Mouse (Mus musculus): ENCODE measurements around the gene Klf13. TPM values are rescaled to one million over a fixed set of nuclear protein-coding genes. Genes with fewer than 3 reads are reported as not detected.

The Klf13 gene
- polyA plus RNA-seq, 1 experiment from 2014 or later: 23.0 TPM

DNA sequence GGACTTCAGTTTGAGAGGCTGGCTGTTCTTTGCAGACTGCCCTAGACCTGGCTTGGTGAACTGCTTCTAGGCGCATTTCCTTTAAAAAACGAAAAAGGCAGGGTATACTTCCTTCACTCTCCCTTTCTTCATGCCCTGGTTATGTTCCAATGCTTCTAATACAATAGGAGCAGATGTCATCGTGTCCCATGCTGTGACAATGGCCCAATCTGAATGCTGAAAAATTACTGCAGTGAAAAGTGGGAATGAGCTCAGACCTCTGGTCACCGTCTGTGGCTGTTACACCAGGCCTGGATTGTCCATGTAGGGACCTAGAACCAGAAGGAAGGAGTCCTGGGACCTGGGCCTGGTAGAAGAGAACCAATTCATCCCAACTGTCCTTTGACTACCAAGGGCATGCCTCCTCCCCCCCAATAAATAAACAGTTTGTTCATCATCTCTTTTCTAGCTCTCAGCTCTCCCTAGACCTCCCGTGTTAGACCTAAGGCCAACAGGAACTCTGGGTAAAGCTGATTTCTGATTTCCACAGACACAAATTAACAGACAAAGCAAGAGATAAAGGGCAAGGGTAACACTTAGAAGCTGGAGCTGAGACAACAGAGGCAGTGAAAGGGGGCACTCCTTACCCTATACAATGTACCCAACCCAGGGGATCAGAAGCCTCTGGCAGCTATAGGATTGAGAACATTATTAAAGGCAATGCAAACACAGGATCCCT, 30.8 kb downstream of the Klf13 start:
- Histone ChIP-seq H3K4me3 (ENCODE audit: low read length) (no peak overlapping the region), H3K4me1 (ENCODE audit: control insufficient read depth, insufficient read depth, low read length) (peaks cover 30% of the 10 kb centered on the region), H3K9me3 (ENCODE audit: control insufficient read depth, low read length) (no peaks in the 10 kb centered on the region), H3K27ac (ENCODE audit: low read depth, low read length) (no peak overlapping the region; the same call in 1 of the 2 replicates), H3K36me3 (ENCODE audit: control insufficient read depth, insufficient read depth, low read length) (no peaks in the 10 kb centered on the region), H3K9ac (ENCODE audit: low read depth, low read length) (no peak overlapping the region), H3K27me3 (ENCODE audit: control insufficient read depth, insufficient read depth, low read length) (no peaks in the 10 kb centered on the region), H3K4me2 (replicated peaks; ENCODE audit: low read depth, low read length) (no peak overlapping the region)
- ATAC-seq (ENCODE audit: low FRiP score, low TSS enrichment): no peak
- 80% methylated on average over 5 of the region's 5 CpGs for WGBS

- H3K27ac ChIP-seq (ENCODE audit: low read depth, low read length): no peak overlapping the region
- H3K36me3 ChIP-seq (ENCODE audit: control insufficient read depth, insufficient read depth, low read length): no peaks in the 10 kb centered on the region
- H3K9ac ChIP-seq (ENCODE audit: low read depth, low read length): no peak overlapping the region
- no peak overlapping the region for H3K4me3 ChIP-seq (ENCODE audit: low read length)
- H3K4me1 ChIP-seq (ENCODE audit: control insufficient read depth, insufficient read depth, low read length): peaks cover 10% of the 10 kb centered on the region
- H3K9me3 ChIP-seq (ENCODE audit: control insufficient read depth, low read length): no peaks in the 10 kb centered on the region
- H3K27me3 ChIP-seq (ENCODE audit: control insufficient read depth, insufficient read depth, low read length): no peaks in the 10 kb centered on the region
- no peak for ATAC-seq (ENCODE audit: low FRiP score, low TSS enrichment)
- 66% methylated on average over 5 of the region's 5 CpGs for WGBS
- H3K4me2 ChIP-seq (replicated peaks; ENCODE audit: low read depth, low read length): no peak overlapping the region
Measured at GRCm38 (mm10) chr7:63905642-63906041, 33.1 kb downstream of the Klf13 start.

- WGBS: 86% methylated on average over 2 of the region's 2 CpGs
Measured at GRCm38 (mm10) chr7:63905190-63905589, 33.5 kb downstream of the Klf13 start.

DNA sequence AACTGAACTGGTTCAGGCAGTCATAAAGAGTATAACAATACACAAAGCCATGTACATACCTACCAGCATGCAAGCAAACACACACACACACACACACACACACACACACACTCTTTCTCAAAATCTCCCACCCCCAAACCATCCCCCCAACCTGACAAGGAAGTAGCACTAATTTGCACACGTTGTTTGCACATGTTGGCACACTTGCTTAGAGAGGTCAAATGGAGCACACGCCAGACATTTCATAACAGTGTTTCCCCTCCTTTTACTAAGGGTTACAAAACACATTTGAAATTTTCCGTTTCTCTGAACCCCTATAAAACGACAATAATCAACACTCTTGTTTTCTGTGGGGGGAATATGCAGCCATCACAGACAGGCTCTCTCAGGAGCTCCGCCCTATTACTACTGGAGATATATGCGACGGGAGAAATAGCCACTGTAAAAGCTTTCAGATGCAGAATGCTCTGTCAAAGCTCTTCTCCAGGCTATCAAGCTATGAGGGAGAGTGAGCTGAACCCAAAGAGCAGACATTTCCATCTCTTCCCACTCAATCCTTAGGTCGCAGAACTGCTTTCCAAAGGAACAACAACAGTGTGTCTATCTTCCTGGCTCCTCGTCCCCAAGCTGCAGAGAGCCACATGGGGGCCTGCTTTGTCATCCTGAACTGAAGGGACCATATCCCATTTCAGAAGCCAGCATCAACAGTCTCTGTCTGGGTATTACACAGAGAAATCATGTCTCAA, 34.9 kb downstream of the Klf13 start:
- H3K9ac ChIP-seq (ENCODE audit: low read depth, low read length): no peak overlapping the region
- H3K4me1 ChIP-seq (ENCODE audit: control insufficient read depth, insufficient read depth, low read length): peaks cover 4% of the 10 kb centered on the region
- H3K4me2 ChIP-seq (replicated peaks; ENCODE audit: low read depth, low read length): no peak overlapping the region
- no peak overlapping the region for H3K4me3 ChIP-seq (ENCODE audit: low read length)
- H3K36me3 ChIP-seq (ENCODE audit: control insufficient read depth, insufficient read depth, low read length): no peaks in the 10 kb centered on the region
- ATAC-seq (ENCODE audit: low FRiP score, low TSS enrichment): no peak
- WGBS: 62% methylated on average over 9 of the region's 9 CpGs
- H3K27ac ChIP-seq (ENCODE audit: low read depth, low read length): no peak overlapping the region
- H3K9me3 ChIP-seq (ENCODE audit: control insufficient read depth, low read length): no peaks in the 10 kb centered on the region
- no peaks in the 10 kb centered on the region for H3K27me3 ChIP-seq (ENCODE audit: control insufficient read depth, insufficient read depth, low read length)

More at GRCm38 (mm10) chr7:63905190-63905589, 33.5 kb downstream of the Klf13 start:
- Histone ChIP-seq H3K27ac (ENCODE audit: low read depth, low read length) (no peak overlapping the region), H3K4me3 (ENCODE audit: low read length) (no peak overlapping the region), H3K27me3 (ENCODE audit: control insufficient read depth, insufficient read depth, low read length) (no peaks in the 10 kb centered on the region), H3K9ac (ENCODE audit: low read depth, low read length) (no peak overlapping the region), H3K36me3 (ENCODE audit: control insufficient read depth, insufficient read depth, low read length) (no peaks in the 10 kb centered on the region), H3K4me2 (replicated peaks; ENCODE audit: low read depth, low read length) (no peak overlapping the region), H3K4me1 (ENCODE audit: control insufficient read depth, insufficient read depth, low read length) (peaks cover 6% of the 10 kb centered on the region), H3K9me3 (ENCODE audit: control insufficient read depth, low read length) (no peaks in the 10 kb centered on the region)
- ATAC-seq (ENCODE audit: low FRiP score, low TSS enrichment): no peak

- H3K9ac ChIP-seq (ENCODE audit: low read depth, low read length): no peak overlapping the region
- WGBS: 47% methylated on average over 3 of the region's 3 CpGs
- no peak for ATAC-seq (ENCODE audit: low FRiP score, low TSS enrichment)
Measured at GRCm38 (mm10) chr7:63902604-63903210, 36.0 kb downstream of the Klf13 start.

DNA sequence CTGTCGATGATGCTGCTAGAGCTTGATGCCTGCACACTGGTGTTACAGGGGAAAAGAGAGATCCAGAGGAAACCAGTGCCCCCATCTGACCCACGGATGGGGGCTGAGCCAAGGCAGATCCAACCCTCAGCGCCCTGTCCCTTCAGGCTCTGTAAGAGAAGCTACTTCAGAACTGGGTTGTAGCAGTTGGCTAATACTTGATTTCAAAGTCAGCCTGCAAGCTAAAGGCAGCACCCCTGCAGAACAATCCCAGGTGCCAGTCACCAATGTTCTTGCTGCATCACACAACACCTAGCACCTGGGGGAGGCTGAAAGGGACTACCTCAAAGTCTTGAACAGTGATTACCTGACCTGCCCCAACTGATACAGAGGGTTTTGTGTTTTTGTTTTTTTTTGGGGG, 36.8 kb downstream of the Klf13 start:
- H3K36me3 ChIP-seq (ENCODE audit: control insufficient read depth, insufficient read depth, low read length): no peaks in the 10 kb centered on the region
- no peak overlapping the region for H3K9ac ChIP-seq (ENCODE audit: low read depth, low read length)
- 75% methylated on average over 3 of the region's 3 CpGs for WGBS
- no peak overlapping the region for H3K4me2 ChIP-seq (replicated peaks; ENCODE audit: low read depth, low read length)
- H3K4me3 ChIP-seq (ENCODE audit: low read length): no peak overlapping the region
- H3K4me1 ChIP-seq (ENCODE audit: control insufficient read depth, insufficient read depth, low read length): peaks cover 8% of the 10 kb centered on the region
- H3K9me3 ChIP-seq (ENCODE audit: control insufficient read depth, low read length): no peaks in the 10 kb centered on the region
- H3K27ac ChIP-seq (ENCODE audit: low read depth, low read length): no peak overlapping the region
- no peak for ATAC-seq (ENCODE audit: low FRiP score, low TSS enrichment)
- no peaks in the 10 kb centered on the region for H3K27me3 ChIP-seq (ENCODE audit: control insufficient read depth, insufficient read depth, low read length)

More at GRCm38 (mm10) chr7:63902604-63903210, 36.0 kb downstream of the Klf13 start:
- Histone ChIP-seq H3K27me3 (ENCODE audit: control insufficient read depth, insufficient read depth, low read length) (no peaks in the 10 kb centered on the region), H3K4me1 (ENCODE audit: control insufficient read depth, insufficient read depth, low read length) (peaks cover under 1% of the 10 kb centered on the region; the same call in 1 of the 2 replicates), H3K4me3 (ENCODE audit: low read length) (no peak overlapping the region), H3K27ac (ENCODE audit: low read depth, low read length) (no peak overlapping the region), H3K36me3 (ENCODE audit: control insufficient read depth, insufficient read depth, low read length) (no peaks in the 10 kb centered on the region), H3K4me2 (replicated peaks; ENCODE audit: low read depth, low read length) (no peak overlapping the region), H3K9me3 (ENCODE audit: control insufficient read depth, low read length) (no peaks in the 10 kb centered on the region)

GRCm38 (mm10) chr7:63901346-63901745, 37.4 kb downstream of the Klf13 start:
- Histone ChIP-seq H3K36me3 (ENCODE audit: control insufficient read depth, insufficient read depth, low read length) (no peaks in the 10 kb centered on the region), H3K4me3 (ENCODE audit: low read length) (no peak overlapping the region), H3K27ac (ENCODE audit: low read depth, low read length) (no peak overlapping the region), H3K9me3 (ENCODE audit: control insufficient read depth, low read length) (no peaks in the 10 kb centered on the region), H3K27me3 (ENCODE audit: control insufficient read depth, insufficient read depth, low read length) (no peaks in the 10 kb centered on the region), H3K4me1 (ENCODE audit: control insufficient read depth, insufficient read depth, low read length) (peaks cover 9% of the 10 kb centered on the region), H3K4me2 (replicated peaks; ENCODE audit: low read depth, low read length) (no peak overlapping the region), H3K9ac (ENCODE audit: low read depth, low read length) (no peak overlapping the region)
- ATAC-seq (ENCODE audit: low FRiP score, low TSS enrichment): no peak
- whole genome bisulfite sequencing: 83% methylated on average over 10 of the region's 11 CpGs

GRCm38 (mm10) chr7:63900411-63900810, 38.3 kb downstream of the Klf13 start:
- WGBS: 90% methylated on average over 2 of the region's 2 CpGs
- H3K4me3 ChIP-seq (ENCODE audit: low read length): no peak overlapping the region
- no peak for ATAC-seq (ENCODE audit: low FRiP score, low TSS enrichment)
- no peak overlapping the region for H3K27ac ChIP-seq (ENCODE audit: low read depth, low read length)
- no peak overlapping the region for H3K9ac ChIP-seq (ENCODE audit: low read depth, low read length)
- no peak overlapping the region for H3K4me2 ChIP-seq (replicated peaks; ENCODE audit: low read depth, low read length)
- no peaks in the 10 kb centered on the region for H3K36me3 ChIP-seq (ENCODE audit: control insufficient read depth, insufficient read depth, low read length)
- no peaks in the 10 kb centered on the region for H3K27me3 ChIP-seq (ENCODE audit: control insufficient read depth, insufficient read depth, low read length)
- H3K9me3 ChIP-seq (ENCODE audit: control insufficient read depth, low read length): no peaks in the 10 kb centered on the region
- H3K4me1 ChIP-seq (ENCODE audit: control insufficient read depth, insufficient read depth, low read length): peaks cover 12% of the 10 kb centered on the region

- Histone ChIP-seq H3K9ac (ENCODE audit: low read depth, low read length) (no peak overlapping the region), H3K9me3 (ENCODE audit: control insufficient read depth, low read length) (no peaks in the 10 kb centered on the region), H3K4me2 (replicated peaks; ENCODE audit: low read depth, low read length) (no peak overlapping the region), H3K27ac (ENCODE audit: low read depth, low read length) (no peak overlapping the region), H3K27me3 (ENCODE audit: control insufficient read depth, insufficient read depth, low read length) (no peaks in the 10 kb centered on the region), H3K4me1 (ENCODE audit: control insufficient read depth, insufficient read depth, low read length) (peaks cover 12% of the 10 kb centered on the region), H3K4me3 (ENCODE audit: low read length) (no peak overlapping the region), H3K36me3 (ENCODE audit: control insufficient read depth, insufficient read depth, low read length) (no peaks in the 10 kb centered on the region)
- 89% methylated on average over 8 of the region's 8 CpGs for WGBS
- ATAC-seq (ENCODE audit: low FRiP score, low TSS enrichment): no peak
Measured at GRCm38 (mm10) chr7:63899925-63900324, 38.8 kb downstream of the Klf13 start.

All from kidney, embryonic 14.5 days (tissue).